Mouse (Mus musculus): ENCODE measurements at regions not wholly inside any gene's neighbourhood (a gene's known extent, or its start where the extent isn't known, plus 50 kb on each side); places are given as distances from the start of the nearest gene placed in this dataset.

GRCm38 (mm10) chr4:95230461-95230860 is 178.4 kb upstream of the Jun start:
- H3K4me2 ChIP-seq (ENCODE audit: insufficient read depth, low read depth, poor library complexity, severe bottlenecking) = no peak overlapping the region
- dilution Hi-C loops (cut with MboI; ENCODE audit: extremely low pct_ligation_motif_present, extremely low pct_unique_long_range_greater_than_20kb, low sequenced_read_pairs) (no loop called here), in situ Hi-C loops (cut with MboI; ENCODE audit: low pct_ligation_motif_present, low pct_unique_long_range_greater_than_20kb, low sequenced_read_pairs) (no loop called here)
- H3K4me1 ChIP-seq (ENCODE audit: control insufficient read depth in 1 of 2, insufficient read depth in 2 of 2) = peaks cover 0 to 9% of the 10 kb centered on the region in 2 experiments; a peak in 2 of 4 replicates
- no peak for DNase-seq (ENCODE audit: extremely low read depth)
- no peak for TF ChIP-seq ZMIZ1 (IDR thresholded peaks at IDR 0.05; ENCODE audit: low read depth, low read length)
- H3K4me3 ChIP-seq (replicated peaks in 1 of 3; ENCODE audit: low read depth in 2 of 3, low read length in 2 of 3, poor library complexity in 1 of 3) = no peak overlapping the region
- H3K36me3 ChIP-seq (replicated peaks in 1 of 2; ENCODE audit: control insufficient read depth in 1 of 2, insufficient read depth in 1 of 2, low read length in 1 of 2) = no peaks in the 10 kb centered on the region
- no peaks in the 10 kb centered on the region for H3K79me2 ChIP-seq (replicated peaks; ENCODE audit: control insufficient read depth, extremely low read depth, insufficient read depth, poor library complexity, severe bottlenecking)
- H3K27me3 ChIP-seq (replicated peaks) = no peaks in the 10 kb centered on the region
- H3K27ac ChIP-seq (ENCODE audit: insufficient read depth, low read depth) = no peak overlapping the region
- no peaks in the 10 kb centered on the region for H3K9me3 ChIP-seq (replicated peaks; ENCODE audit: low read length)
- no peak overlapping the region for H3K9ac ChIP-seq (ENCODE audit: insufficient read depth, low read depth)

- dilution Hi-C loops (cut with MboI; ENCODE audit: extremely low pct_ligation_motif_present, extremely low pct_unique_long_range_greater_than_20kb, low sequenced_read_pairs) (no loop called here), in situ Hi-C loops (cut with MboI; ENCODE audit: low pct_ligation_motif_present, low pct_unique_long_range_greater_than_20kb, low sequenced_read_pairs) (no loop called here)
- Histone ChIP-seq H3K9ac (ENCODE audit: insufficient read depth, low read depth) (no peak overlapping the region), H3K4me3 (replicated peaks in 1 of 3; ENCODE audit: low read depth in 2 of 3, low read length in 2 of 3, poor library complexity in 1 of 3) (no peak overlapping the region), H3K4me2 (ENCODE audit: insufficient read depth, low read depth, poor library complexity, severe bottlenecking) (no peak overlapping the region), H3K36me3 (replicated peaks in 1 of 2; ENCODE audit: control insufficient read depth in 1 of 2, insufficient read depth in 1 of 2, low read length in 1 of 2) (no peaks in the 10 kb centered on the region), H3K79me2 (replicated peaks; ENCODE audit: control insufficient read depth, extremely low read depth, insufficient read depth, poor library complexity, severe bottlenecking) (no peaks in the 10 kb centered on the region), H3K4me1 (ENCODE audit: control insufficient read depth in 1 of 2, insufficient read depth in 2 of 2) (peaks cover 0 to 9% of the 10 kb centered on the region in 2 experiments; a peak in 2 of 4 replicates), H3K27ac (ENCODE audit: insufficient read depth, low read depth) (no peak overlapping the region), H3K27me3 (replicated peaks) (no peaks in the 10 kb centered on the region), H3K9me3 (replicated peaks; ENCODE audit: low read length) (no peaks in the 10 kb centered on the region)
- DNase-seq (ENCODE audit: extremely low read depth) = no peak
- no peak for TF ChIP-seq SIN3A (IDR thresholded peaks at IDR 0.05; ENCODE audit: low read length)
- no peak for TF ChIP-seq MXI1 (IDR thresholded peaks at IDR 0.05; ENCODE audit: low read depth, low read length)
- TF ChIP-seq NRF1 (IDR thresholded peaks at IDR 0.05; ENCODE audit: low read depth, low read length) = no peak
- no peak for TF ChIP-seq MAZ (IDR thresholded peaks at IDR 0.05; ENCODE audit: low read depth, low read length)
Observed at GRCm38 (mm10) chr4:95233034-95233433, 181.0 kb upstream of the Jun start.

- Histone ChIP-seq H3K4me2 (ENCODE audit: insufficient read depth, low read depth, poor library complexity, severe bottlenecking) (no peak overlapping the region), H3K4me1 (ENCODE audit: control insufficient read depth in 1 of 2, insufficient read depth in 2 of 2) (peaks cover 0 to 9% of the 10 kb centered on the region in 2 experiments; a peak in 2 of 4 replicates), H3K27me3 (replicated peaks) (no peaks in the 10 kb centered on the region), H3K27ac (ENCODE audit: insufficient read depth, low read depth) (no peak overlapping the region), H3K36me3 (replicated peaks in 1 of 2; ENCODE audit: control insufficient read depth in 1 of 2, insufficient read depth in 1 of 2, low read length in 1 of 2) (no peaks in the 10 kb centered on the region), H3K79me2 (replicated peaks; ENCODE audit: control insufficient read depth, extremely low read depth, insufficient read depth, poor library complexity, severe bottlenecking) (no peaks in the 10 kb centered on the region), H3K9ac (ENCODE audit: insufficient read depth, low read depth) (no peak overlapping the region), H3K9me3 (replicated peaks; ENCODE audit: low read length) (no peaks in the 10 kb centered on the region), H3K4me3 (replicated peaks in 1 of 3; ENCODE audit: low read depth in 2 of 3, low read length in 2 of 3, poor library complexity in 1 of 3) (no peak overlapping the region)
- dilution Hi-C loops (cut with MboI; ENCODE audit: extremely low pct_ligation_motif_present, extremely low pct_unique_long_range_greater_than_20kb, low sequenced_read_pairs) (no loop called here), in situ Hi-C loops (cut with MboI; ENCODE audit: low pct_ligation_motif_present, low pct_unique_long_range_greater_than_20kb, low sequenced_read_pairs) (no loop called here)
- no peak for DNase-seq (ENCODE audit: extremely low read depth)
- no peak for TF ChIP-seq POLR2AphosphoS2 (IDR thresholded peaks at IDR 0.05; ENCODE audit: low read depth, low read length)
- TF ChIP-seq ZMIZ1 (IDR thresholded peaks at IDR 0.05; ENCODE audit: low read depth, low read length) = no peak
- TF ChIP-seq ZKSCAN1 (IDR thresholded peaks at IDR 0.05; ENCODE audit: borderline replicate concordance, low read depth, low read length) = no peak
- TF ChIP-seq ETS1 (conservative IDR thresholded peaks at IDR 0.05; ENCODE audit: low read depth, low read length) = no peak
- TF ChIP-seq GABPA (IDR thresholded peaks at IDR 0.05; ENCODE audit: insufficient replicate concordance, low read depth, low read length) = no peak
- no peak for TF ChIP-seq UBTF (IDR thresholded peaks at IDR 0.05; ENCODE audit: low read depth, low read length)
- TF ChIP-seq RCOR1 (conservative IDR thresholded peaks at IDR 0.05; ENCODE audit: low read depth, low read length) = no peak
- TF ChIP-seq EP300 (IDR thresholded peaks at IDR 0.05; ENCODE audit: low read length) = no peak
- TF ChIP-seq CHD2 (IDR thresholded peaks at IDR 0.05; ENCODE audit: low read length) = no peak
- no peak for TF ChIP-seq KAT2A (IDR thresholded peaks at IDR 0.05; ENCODE audit: insufficient replicate concordance, low read length)
- TF ChIP-seq ZC3H11A (IDR thresholded peaks at IDR 0.05; ENCODE audit: low read depth, low read length) = no peak
- no peak for TF ChIP-seq NRF1 (IDR thresholded peaks at IDR 0.05; ENCODE audit: low read depth, low read length)
- TF ChIP-seq POLR2A (IDR thresholded peaks at IDR 0.05; ENCODE audit: low read depth, low read length) = no peak
- no peak for TF ChIP-seq HCFC1 (IDR thresholded peaks at IDR 0.05; ENCODE audit: low read depth, low read length)
- TF ChIP-seq SIN3A (IDR thresholded peaks at IDR 0.05; ENCODE audit: low read length) = no peak
- no peak for TF ChIP-seq JUND (conservative IDR thresholded peaks at IDR 0.05; ENCODE audit: low read depth, low read length)
- TF ChIP-seq MXI1 (IDR thresholded peaks at IDR 0.05; ENCODE audit: low read depth, low read length) = no peak
- TF ChIP-seq NELFE (IDR thresholded peaks at IDR 0.05; ENCODE audit: low read depth, low read length) = no peak
- TF ChIP-seq ELF1 (IDR thresholded peaks at IDR 0.05; ENCODE audit: low read depth, low read length) = no peak
Observed at GRCm38 (mm10) chr4:95234030-95234555, 182.1 kb upstream of the Jun start.
